Mouse (Mus musculus) stomach, embryonic 14.5 days (tissue): ENCODE results near the gene Lrrc8d. TPM values are rescaled to one million over a fixed set of nuclear protein-coding genes. Genes with fewer than 3 reads are reported as not detected.

Source experiments
- ATAC-seq: fragments of 200-750 bp; cut with Nextera tagmentation; 2 replicates; pipeline ENCODE4 v1.8.0; 2017; ENCODE audit warnings: low read depth, moderate TSS enrichment; ENCODE audit not compliant: insufficient number of reproducible peaks, insufficient read depth, low FRiP score
- H3K27ac ChIP-seq: fragments of 300-500 bp; sonication (generic); 2 replicates; pipeline ENCODE4 v1.5.1; 2014; ENCODE audit warnings: mild to moderate bottlenecking, low read length, moderate library complexity, mixed read lengths
- H3K27me3 ChIP-seq: fragments of 300-500 bp; sonication (generic); 2 replicates; pipeline ENCODE4 v1.6.1; 2014; ENCODE audit warnings: low read length, control low read depth, mixed read lengths; ENCODE audit not compliant: control insufficient read depth, insufficient read depth
- H3K36me3 ChIP-seq: fragments of 300-500 bp; sonication (generic); 2 replicates; pipeline ENCODE4 v1.6.1; 2014; ENCODE audit warnings: mild to moderate bottlenecking, control low read depth, low read length, moderate library complexity, mixed read lengths; ENCODE audit not compliant: control insufficient read depth, insufficient read depth
- H3K4me1 ChIP-seq: fragments of 300-500 bp; sonication (generic); 2 replicates; pipeline ENCODE4 v1.6.1; 2014; ENCODE audit warnings: low read length, control low read depth, mixed read lengths; ENCODE audit not compliant: control insufficient read depth, insufficient read depth
- H3K4me2 ChIP-seq: fragments of 300-500 bp; sonication (generic); replicated peaks from 2 replicates; pipeline ENCODE4 v1.6.1; 2014; ENCODE audit warnings: low read depth, low read length, control low read depth
- H3K4me3 ChIP-seq: fragments of 300-500 bp; sonication (generic); 2 replicates; pipeline ENCODE4 v1.5.1; 2014; ENCODE audit warnings: low read depth, low read length, control low read depth
- H3K9ac ChIP-seq: fragments of 300-500 bp; sonication (generic); replicated peaks from 2 replicates; pipeline ENCODE4 v1.6.1; 2014; ENCODE audit warnings: low read depth, mild to moderate bottlenecking, control low read depth, low read length, moderate library complexity, mixed read lengths
- H3K9me3 ChIP-seq: fragments of 300-500 bp; sonication (generic); 2 replicates; pipeline ENCODE4 v1.6.1; 2016; ENCODE audit warnings: low read depth, low read length, control low read depth; ENCODE audit not compliant: control insufficient read depth
- WGBS: fragments of 180-500 bp; shearing (Covaris S2); extraction: QIAGEN DNeasy Blood & Tissue Kit; methylation state at CpG from one replicate; pipeline ENCODE4 v1.1.7; 2014; 5-methylcytosine and 5-hydroxymethylcytosine counted together
- polyA plus RNA-seq: library from polyadenylated mRNA; unstranded; fragments of >200 nt; fragmentation: Nextera tagmentation; extraction: Ambion mirVana; gene quantifications from 2 replicates; pipeline ENCODE4 v1.2.1, GENCODE M21; 2014

Gene Lrrc8d
- polyA plus RNA-seq, 1 experiment from 2014 or later: 17.6 TPM

DNA sequence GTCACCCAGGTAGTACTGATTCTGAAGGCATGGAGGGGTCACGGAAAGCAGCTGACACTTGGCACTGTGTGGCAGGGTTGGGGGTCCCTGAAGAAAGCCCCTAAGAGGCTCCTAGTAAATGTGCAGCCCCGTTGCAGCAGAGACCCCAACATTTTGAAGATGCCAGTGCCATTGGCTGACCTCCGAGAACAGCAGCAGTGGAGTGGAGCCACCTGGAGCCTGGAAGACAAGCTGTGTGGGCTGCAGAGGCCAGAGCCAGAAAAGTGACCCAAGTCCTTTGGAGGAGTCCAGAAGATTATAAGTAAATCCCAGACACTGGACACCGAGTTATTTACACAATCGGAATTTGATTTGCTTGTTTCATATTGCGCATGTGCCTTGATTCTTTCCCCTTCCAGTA lies 32.4 kb upstream of the Lrrc8d start:
- 75% methylated on average over 6 of the region's 6 CpGs for WGBS
- ATAC-seq: no peak
- Histone ChIP-seq H3K4me1 (no peaks in the 10 kb centered on the region), H3K9me3 (no peaks in the 10 kb centered on the region), H3K27me3 (no peaks in the 10 kb centered on the region), H3K36me3 (no peaks in the 10 kb centered on the region), H3K27ac (no peak overlapping the region), H3K4me2 (no peak overlapping the region), H3K9ac (no peak overlapping the region), H3K4me3 (no peak overlapping the region)

DNA sequence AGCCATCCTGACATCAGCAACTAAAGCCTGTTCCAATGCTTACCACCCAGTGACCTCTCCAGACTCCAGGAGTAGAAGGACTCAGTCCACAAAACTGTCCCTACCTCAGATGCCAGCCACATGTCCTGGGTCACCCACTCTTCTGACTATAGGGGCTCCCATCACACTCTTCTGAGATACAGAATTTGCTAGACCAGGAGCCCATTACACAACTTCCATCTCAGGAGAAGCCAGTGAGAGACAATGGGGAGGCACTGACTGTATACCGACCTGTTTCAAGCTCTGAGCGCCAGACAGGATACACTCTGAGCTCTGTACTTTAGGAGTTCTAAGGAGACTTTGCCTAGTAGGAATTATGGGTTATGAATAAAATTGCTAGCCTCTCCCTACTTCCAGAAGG lies 30.7 kb upstream of the Lrrc8d start:
- H3K36me3 ChIP-seq: no peaks in the 10 kb centered on the region
- H3K4me2 ChIP-seq: no peak overlapping the region
- WGBS: 87% methylated on average over 2 of the region's 2 CpGs
- H3K9me3 ChIP-seq: no peaks in the 10 kb centered on the region
- H3K4me1 ChIP-seq: no peaks in the 10 kb centered on the region
- no peaks in the 10 kb centered on the region for H3K27me3 ChIP-seq
- ATAC-seq: no peak
- no peak overlapping the region for H3K4me3 ChIP-seq
- H3K27ac ChIP-seq: no peak overlapping the region
- H3K9ac ChIP-seq: no peak overlapping the region

DNA sequence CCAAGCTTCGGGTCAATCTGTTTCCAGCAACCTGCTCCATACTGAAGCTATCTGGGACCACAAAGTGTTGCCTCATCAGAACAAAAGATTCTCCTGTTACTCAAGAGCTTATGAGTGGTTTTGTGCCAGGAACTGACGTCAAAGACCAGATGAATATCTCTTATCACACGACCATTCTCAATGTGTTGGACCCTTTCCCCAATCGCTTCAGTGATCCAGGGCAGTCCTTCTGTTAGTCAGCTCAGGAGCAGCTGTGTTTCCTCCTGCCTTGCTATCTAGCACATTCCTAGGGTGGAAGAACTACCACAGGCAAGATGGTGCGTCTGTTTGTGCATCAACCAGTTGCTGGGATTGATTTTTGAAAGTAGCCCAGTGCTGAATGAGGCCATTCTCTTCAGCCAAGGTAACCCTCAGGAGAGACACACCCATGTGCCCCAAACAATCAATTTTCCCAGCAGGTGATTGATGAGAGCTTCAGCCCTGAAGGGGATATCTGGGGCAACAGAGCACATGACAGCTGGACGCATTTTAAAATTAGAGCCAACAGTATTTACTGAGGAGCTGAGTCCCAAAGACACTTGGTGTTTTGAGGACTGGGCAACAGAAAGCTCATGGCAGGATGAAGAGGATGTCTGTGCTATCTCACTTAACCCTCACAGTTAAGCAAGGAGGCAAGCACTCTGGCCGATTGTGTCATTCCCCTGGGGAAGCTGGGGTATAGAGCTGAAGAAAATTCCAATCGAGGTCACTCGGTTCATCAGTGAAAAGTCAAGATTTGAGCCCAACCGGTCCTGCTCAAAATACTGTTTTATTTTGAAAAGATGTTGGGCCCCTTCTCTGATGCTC lies 30.0 kb upstream of the Lrrc8d start:
- ATAC-seq: no peak
- Histone ChIP-seq H3K4me3 (no peak overlapping the region), H3K27me3 (no peaks in the 10 kb centered on the region), H3K27ac (no peak overlapping the region), H3K36me3 (no peaks in the 10 kb centered on the region), H3K4me2 (no peak overlapping the region), H3K4me1 (no peaks in the 10 kb centered on the region), H3K9me3 (no peaks in the 10 kb centered on the region), H3K9ac (no peak overlapping the region)
- 60% methylated on average over 10 of the region's 10 CpGs for WGBS

DNA sequence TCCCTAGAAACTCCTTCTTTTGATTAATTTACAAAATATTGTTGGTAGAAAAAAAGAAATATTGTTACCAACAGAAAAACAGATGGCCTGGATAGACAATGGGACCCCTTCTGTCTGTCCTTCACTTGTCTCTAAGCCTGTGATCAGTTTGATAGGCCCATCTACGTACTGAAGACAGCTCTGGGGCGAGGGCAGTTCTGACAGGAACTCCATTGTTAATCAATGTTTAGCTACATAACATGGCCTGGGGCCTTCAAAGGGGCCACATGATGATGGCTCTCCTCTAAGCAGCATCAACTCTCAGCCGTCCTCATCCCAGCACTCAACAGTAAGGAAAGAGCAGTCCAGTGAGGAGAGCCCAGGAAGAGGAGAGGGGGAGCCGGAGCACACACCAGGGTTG lies 27.4 kb upstream of the Lrrc8d start:
- no peak overlapping the region for H3K4me3 ChIP-seq
- no peaks in the 10 kb centered on the region for H3K36me3 ChIP-seq
- H3K27ac ChIP-seq: no peak overlapping the region
- H3K9me3 ChIP-seq: no peaks in the 10 kb centered on the region
- H3K4me2 ChIP-seq: no peak overlapping the region
- H3K4me1 ChIP-seq: no peaks in the 10 kb centered on the region
- ATAC-seq: no peak
- WGBS: 64% methylated on average over 4 of the region's 4 CpGs
- no peaks in the 10 kb centered on the region for H3K27me3 ChIP-seq
- H3K9ac ChIP-seq: no peak overlapping the region

DNA sequence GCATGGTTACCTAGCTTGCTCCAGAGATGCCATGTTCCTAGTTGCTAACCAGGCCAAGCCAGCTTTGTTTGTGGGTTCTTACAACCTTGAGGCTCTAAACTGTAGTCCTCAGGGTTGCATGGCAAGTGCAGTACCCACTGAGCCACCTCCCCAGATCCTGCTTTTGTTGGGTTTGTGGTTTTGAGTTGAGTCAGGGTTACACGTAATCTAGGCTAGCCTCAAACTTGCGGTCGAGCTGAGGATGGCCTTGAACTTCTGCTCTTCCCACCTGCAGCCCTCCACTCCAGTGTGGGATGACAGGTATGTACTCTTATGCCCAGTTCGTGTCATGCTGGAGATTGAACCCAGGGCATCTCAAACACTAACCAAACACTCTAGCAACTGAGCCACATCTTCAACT lies 24.3 kb upstream of the Lrrc8d start:
- Histone ChIP-seq H3K27ac (no peak overlapping the region), H3K36me3 (no peaks in the 10 kb centered on the region), H3K4me1 (peaks cover 3% of the 10 kb centered on the region; the same call in 1 of the 2 replicates), H3K4me2 (no peak overlapping the region), H3K9me3 (no peaks in the 10 kb centered on the region), H3K9ac (no peak overlapping the region), H3K27me3 (no peaks in the 10 kb centered on the region), H3K4me3 (no peak overlapping the region)
- no peak for ATAC-seq
- 93% methylated on average over 4 of the region's 4 CpGs for WGBS

DNA sequence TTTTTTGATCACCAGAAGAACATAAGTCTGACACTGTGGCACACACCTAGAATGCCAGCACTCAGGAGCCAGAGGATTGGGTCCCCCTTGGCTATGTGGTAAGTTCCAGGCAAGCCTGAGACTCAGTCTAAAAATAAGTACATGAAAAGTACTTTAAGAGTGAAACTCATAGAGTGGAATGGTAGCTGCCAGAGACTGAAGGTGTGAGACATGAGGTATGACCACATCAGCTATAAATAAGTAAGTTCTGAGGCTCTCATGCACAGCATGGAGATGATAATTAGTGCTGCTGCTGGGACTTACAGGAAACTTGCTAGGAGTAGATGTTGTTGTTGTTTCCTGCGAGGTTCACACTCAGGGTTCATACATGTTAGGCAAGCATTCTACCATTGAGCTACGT lies 22.7 kb upstream of the Lrrc8d start:
- no peak overlapping the region for H3K9ac ChIP-seq
- no peak for ATAC-seq
- 96% methylated on average over 2 of the region's 2 CpGs for WGBS

DNA sequence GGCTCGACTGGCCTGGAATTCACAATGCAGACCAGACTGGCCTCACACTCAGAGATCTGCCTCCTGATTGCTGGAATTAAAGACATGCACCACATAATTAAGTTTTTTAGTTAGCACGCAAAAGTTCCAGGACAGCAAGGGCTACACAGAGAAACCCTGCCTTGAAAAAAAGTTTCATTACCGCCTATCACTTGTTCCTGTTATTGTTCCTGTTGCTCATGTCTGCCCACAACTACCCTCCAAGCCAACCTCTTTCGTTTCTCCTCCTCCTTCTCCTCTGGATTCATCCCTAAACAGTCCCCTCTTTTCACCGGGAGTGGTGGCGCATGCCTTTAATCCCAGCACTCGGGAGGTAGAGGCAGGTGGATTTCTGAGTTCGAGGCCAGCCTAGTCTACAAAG lies 21.5 kb upstream of the Lrrc8d start:
- Histone ChIP-seq H3K9ac (no peak overlapping the region), H3K4me3 (no peak overlapping the region), H3K4me1 (peaks cover 3% of the 10 kb centered on the region; the same call in 1 of the 2 replicates), H3K9me3 (no peaks in the 10 kb centered on the region), H3K36me3 (no peaks in the 10 kb centered on the region), H3K4me2 (no peak overlapping the region), H3K27me3 (no peaks in the 10 kb centered on the region), H3K27ac (no peak overlapping the region)
- WGBS: 83% methylated on average over 8 of the region's 8 CpGs
- ATAC-seq: no peak

More for the DNA sequence above, 22.7 kb upstream of the Lrrc8d start:
- Histone ChIP-seq H3K36me3 (no peaks in the 10 kb centered on the region), H3K4me3 (no peak overlapping the region), H3K27ac (no peak overlapping the region), H3K4me2 (no peak overlapping the region), H3K4me1 (peaks cover 3% of the 10 kb centered on the region; the same call in 1 of the 2 replicates), H3K9me3 (no peaks in the 10 kb centered on the region), H3K27me3 (no peaks in the 10 kb centered on the region)

DNA sequence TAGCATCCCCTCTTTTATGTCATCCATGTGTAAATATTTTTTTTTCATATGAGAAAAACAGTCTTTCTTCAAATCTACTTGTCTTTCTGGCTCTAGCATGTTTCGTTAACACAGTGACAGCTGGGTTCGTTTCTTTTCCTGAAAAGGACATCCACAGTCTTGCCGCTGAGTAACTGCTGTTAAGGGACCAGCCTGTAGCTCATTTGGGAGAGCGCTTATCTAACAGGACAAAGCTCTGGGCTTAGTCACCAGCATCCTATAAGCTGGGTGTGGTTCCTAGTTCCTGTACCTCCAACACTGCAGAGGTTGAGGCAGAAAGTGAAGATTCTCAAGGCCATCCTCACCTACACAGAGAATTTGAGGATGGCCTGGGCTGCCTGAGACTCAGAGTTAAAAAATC lies 20.5 kb upstream of the Lrrc8d start:
- no peak for ATAC-seq
- Histone ChIP-seq H3K4me3 (no peak overlapping the region), H3K4me2 (no peak overlapping the region), H3K9me3 (no peaks in the 10 kb centered on the region), H3K4me1 (peaks cover 3% of the 10 kb centered on the region; the same call in 1 of the 2 replicates), H3K27me3 (no peaks in the 10 kb centered on the region), H3K36me3 (no peaks in the 10 kb centered on the region), H3K9ac (no peak overlapping the region), H3K27ac (no peak overlapping the region)
- WGBS: 59% methylated on average over 4 of the region's 4 CpGs
